Mouse (Mus musculus) central nervous system, embryonic 14 days (tissue): Measurements from ENCODE around the gene Tuba8. TPM values are rescaled to one million over a fixed set of nuclear protein-coding genes. Genes with fewer than 3 reads are reported as not detected.

ENCODE experiments used
- polyA plus RNA-seq: library from polyadenylated mRNA; depleted of rRNA; stranded (reverse); fragments of >200 nt; gene quantifications from 2 replicates; pipeline ENCODE4 v1.2.3, GENCODE M21; 2012; rRNA removed

Gene Tuba8
- 0.10 and 0.13 TPM in 2 replicates for polyA plus RNA-seq

DNA sequence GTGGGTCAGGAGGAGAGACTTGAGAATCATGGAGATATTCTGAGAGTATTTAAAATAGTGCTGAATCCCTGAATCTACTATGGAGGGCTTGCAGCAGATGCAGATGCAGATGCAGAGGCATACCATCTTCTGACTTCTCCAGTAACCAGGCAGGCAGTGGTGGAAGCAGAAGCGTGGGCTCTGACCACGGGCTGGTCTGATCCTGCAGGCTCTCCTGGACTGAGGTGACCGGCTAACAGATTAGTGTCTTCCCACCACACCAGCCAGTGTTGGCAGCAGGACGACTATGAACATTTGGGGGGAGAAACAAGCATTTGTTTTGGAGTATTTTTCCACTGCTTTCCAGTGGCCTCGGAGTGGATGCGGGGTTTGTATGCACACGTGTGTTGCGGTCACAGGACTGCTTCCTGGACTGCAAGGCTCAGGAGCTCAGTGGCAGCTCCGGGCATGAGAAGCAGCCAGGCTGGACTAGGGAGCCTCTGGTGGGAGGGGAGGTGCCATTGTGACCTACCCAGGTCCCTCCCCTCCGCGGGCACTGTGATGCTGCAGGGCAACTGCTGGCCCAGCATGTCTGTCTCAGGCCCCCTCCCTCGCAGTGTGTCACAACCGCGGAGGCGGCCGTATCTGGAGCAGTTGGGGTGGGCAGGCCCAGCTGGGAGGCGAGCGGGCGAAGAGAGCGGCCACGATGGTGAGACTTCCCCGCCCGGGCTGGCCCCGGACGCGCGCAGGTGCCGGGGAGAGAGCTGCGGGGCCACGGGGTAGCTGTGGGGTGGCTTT is at the start of gene Tuba8:
Tuba8 (plus strand) TSS at position 548 of the 777 bp plus-strand sequence.

DNA sequence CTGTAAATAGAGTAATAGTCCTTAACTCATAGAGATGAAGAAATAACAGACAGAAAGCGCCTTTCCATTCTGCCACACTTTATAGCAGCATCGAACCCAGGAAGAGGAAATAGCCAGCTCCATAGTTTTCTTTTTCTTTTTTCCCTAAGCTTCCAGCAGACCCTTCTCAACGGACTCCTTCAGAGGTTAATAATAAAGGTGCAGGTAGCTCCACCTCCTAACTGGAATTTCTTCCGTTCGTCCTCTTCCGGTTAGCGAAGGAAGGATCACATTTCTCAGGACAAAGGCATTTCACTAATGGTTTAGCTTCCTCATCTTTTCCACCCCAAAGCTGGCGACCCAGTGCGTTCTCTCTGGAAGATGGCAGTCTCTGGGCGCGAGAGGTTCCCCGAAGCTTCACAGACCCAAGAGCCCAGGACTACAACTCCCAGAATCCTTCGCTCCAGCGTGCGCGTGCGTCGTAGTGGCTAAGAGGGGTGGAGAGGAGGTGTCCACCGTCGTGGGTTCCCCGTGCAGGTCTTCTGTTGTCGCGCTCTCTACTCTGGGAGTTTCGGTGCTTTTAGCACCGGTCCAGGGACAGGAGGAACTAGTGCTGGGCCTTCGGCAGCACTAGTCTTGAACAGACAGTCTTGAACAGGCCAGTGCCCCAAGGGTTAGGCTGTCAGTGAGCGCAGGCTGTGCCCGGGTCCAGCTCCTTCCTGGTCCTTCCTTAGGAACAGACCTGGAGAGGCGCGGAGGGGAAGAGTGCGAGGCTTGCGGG is 26.9 kb upstream of the Tuba8 start, which contains the start of gene Pex26:
Pex26 (plus strand) TSS at position 254 of the 760 bp plus-strand sequence.

GRCm38 (mm10) chr6:121245127-121246036 is 34.9 kb downstream of the Tuba8 start, which contains the start of gene Usp18:
Usp18 (plus strand) TSS chr6:121245906.

Other genes starting within 250 kb of the Tuba8 start
- 33.6 and 35.2 TPM in 2 replicates for gene Mical3, start 79.7 kb upstream of the Tuba8 start, polyA plus RNA-seq
- 20.7 and 21.5 TPM in 2 replicates for gene Pex26, start 27.0 kb upstream of the Tuba8 start, polyA plus RNA-seq
- 3.6 and 5.3 TPM in 2 replicates for gene Usp18, start 35.2 kb downstream of the Tuba8 start, polyA plus RNA-seq
- gene Slc6a13, start 89.5 kb downstream of the Tuba8 start, polyA plus RNA-seq = 19.9 and 21.8 TPM in 2 replicates
- gene Slc6a12, start 132.4 kb downstream of the Tuba8 start, polyA plus RNA-seq = 1.2 and 2.0 TPM in 2 replicates